Mouse (Mus musculus): ENCODE data around the gene Irf1. TPM values are rescaled to one million over a fixed set of nuclear protein-coding genes. Genes with fewer than 3 reads are reported as not detected.

Gene Irf1
- total RNA-seq, 2 experiments from 2014 or later, result 4.5 to 5.5 TPM

DNA sequence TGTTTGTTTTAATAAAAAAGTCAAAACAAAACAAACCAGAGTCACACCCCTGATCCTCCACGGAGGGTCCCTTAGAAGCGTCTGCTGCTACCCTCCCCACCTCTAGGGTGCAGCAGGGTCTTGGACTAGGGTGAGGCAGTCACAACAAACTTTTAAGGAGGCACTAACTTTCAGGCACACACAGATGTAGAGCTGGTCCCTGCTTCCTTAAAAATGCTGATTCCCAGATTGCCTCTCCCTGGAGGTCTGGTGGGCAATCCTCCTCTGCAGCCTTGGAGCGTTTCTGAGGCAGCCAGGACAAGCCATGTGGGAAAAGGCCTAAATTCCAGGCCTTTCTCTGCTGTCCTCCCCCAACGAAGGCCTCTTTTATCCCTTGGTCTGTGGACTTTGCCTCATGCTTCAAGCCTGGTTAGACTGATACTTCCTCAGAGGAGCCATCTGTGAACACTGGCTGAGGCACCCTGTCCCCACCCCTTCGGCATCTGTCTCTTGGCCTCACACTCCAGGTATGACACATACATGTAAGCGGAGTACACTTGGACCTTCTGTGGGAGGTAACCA, 10.9 kb upstream of the Irf1 start:
- no peak for DNase-seq (ENCODE audit: low spot score in 2 of 2)
- intact Hi-C loops (cut with DNase I), result loop anchor here (2.0 kb wide), 1 partner anchor 92 kb away; no protein-coding TSS in a partner anchor

DNA sequence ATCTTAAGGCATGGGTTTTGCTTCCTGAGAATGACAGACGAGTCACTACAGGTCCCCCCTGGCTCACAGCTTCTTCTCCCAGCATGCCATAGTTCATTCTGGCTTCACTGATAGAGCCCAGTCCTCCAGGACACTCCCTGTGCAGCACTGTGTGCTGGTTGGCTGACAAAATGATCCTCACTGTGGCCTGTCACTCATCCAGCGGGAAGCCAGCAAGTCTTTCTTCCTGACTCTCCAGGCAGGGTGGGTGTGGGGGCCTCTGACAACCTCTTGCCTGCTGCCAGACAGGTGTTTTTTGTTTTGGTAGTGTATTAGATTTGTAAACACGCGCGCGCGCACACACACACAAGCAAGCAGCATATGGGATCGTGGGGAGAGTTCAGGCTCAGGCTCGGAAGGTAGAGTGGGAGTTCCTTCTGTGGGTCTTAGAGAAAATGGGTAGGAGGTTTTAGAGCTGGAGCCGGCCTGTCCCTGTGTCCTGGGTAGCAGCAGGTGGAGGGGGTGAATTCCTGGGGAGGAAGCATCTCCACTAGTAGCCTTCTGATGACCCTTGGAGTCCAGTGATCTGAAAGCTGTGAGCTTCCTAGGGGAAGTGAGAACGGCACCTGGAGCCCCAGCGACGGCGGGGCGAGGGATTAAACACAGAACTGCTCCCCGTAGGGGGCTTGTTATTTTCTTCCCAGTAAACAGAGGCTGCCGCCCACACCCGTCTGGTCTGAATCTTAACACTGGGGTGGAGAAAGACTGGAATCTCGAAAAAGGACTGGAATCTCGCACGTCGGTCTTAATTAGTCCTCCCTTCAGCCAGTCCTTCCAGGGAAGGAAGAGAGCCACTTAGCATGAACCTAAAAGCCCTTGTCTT, 10.0 kb upstream of the Irf1 start:
- no peak for DNase-seq (ENCODE audit: low spot score in 2 of 2)
- intact Hi-C loops (cut with DNase I), result loop anchor here (2.0 kb wide), 1 partner anchor 91 kb away; no protein-coding TSS in a partner anchor

DNA sequence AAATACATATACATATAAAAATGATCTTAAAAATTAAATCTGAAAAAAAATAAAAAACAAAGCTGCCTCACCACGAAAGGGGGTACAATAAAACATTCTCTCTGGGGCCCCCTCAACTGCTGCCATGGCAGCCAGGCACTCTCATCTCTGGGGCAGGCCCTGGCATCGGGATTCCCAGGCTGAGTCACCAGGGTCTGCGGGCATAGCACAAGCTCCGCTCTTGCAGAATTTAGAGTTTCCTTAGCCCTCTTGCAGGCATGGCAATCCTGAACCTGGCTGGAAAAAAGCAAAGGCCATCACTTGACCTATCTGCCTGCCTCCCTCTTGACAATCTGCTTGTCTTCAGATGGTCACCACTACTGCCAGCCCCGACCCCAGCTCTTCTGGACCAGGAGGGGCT, 8.5 kb upstream of the Irf1 start:
- intact Hi-C loops (cut with DNase I), result no loop called here
- no peak for DNase-seq (ENCODE audit: low spot score in 2 of 2)

DNA sequence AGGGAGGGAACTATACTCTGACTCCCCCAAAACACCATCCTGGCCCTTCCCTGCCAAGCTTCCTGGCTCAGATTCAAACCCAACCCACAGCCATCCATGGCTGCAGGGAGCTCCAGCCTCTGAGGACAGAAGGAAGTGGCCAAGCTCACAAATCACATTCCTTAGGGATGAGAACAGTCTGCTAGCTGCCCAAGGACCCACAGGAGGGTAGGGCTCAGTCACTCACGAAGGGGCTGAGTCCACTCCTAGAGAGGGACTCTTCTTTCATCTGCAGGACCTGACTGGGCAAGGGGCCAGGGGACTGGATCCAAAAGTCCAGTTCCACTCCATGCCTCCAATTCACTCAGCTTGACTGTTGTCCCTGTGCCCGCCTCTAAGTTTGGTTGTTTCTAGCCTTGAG, 8.0 kb upstream of the Irf1 start:
- DNase-seq (ENCODE audit: low spot score in 2 of 2), result peak in 1 of 2 experiments; percentile 38
- intact Hi-C loops (cut with DNase I), result no loop called here

DNA sequence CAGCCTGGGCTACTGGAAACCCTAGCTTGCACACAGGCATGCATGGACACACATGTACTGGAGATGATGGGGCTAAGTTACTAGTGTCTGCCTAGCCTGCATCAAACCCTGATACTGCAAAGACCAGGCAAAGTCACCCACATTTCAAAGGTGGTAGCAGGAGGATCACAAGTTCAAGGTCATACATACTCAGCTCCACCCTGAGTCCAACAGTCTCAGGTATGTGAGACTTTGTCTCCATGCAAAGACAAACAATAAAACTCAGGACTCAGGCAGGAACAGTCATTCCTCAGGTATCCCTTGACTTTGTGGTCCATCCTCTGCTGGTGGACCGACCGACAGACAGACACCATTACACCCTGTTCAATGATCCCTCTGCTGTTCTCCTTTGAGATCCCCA, 7.4 kb upstream of the Irf1 start:
- no peak for DNase-seq (ENCODE audit: low spot score in 2 of 2)
- intact Hi-C loops (cut with DNase I), result no loop called here

DNA sequence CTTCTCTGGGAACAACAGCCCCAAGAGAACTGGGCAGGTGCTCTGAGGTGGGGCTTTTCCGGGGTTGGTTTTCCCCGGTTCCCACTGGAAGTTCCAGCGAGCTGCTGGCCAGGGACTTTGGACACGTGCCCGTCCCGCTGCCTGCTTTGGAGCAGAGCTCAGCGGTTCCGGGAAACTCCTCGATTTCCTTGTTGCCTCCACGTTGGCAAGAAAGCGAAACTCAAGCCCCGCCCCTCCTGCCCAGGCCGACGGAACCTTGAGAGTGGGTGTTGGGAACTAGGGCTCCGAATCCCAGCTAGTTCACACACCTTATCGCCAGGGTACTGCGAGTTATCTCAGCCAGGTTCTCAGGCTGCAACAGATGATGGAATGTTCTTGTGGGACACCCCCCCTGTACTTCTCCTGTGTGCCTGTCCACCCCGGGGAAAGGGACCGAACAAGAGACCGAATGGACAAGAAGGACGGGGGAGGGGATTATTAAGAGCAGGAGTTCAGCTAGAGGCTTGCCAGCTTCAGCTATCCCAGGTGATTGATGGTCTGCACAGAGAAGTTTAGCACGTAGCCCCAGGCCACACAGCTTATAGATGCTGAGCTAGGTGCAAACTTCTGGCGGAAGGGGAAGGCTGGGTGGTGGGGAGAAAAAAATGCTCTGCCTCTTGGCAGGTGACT, 6.9 kb upstream of the Irf1 start:
- DNase-seq (ENCODE audit: low spot score in 2 of 2), result peak in 1 of 2 experiments; percentile 50
- intact Hi-C loops (cut with DNase I), result no loop called here

DNA sequence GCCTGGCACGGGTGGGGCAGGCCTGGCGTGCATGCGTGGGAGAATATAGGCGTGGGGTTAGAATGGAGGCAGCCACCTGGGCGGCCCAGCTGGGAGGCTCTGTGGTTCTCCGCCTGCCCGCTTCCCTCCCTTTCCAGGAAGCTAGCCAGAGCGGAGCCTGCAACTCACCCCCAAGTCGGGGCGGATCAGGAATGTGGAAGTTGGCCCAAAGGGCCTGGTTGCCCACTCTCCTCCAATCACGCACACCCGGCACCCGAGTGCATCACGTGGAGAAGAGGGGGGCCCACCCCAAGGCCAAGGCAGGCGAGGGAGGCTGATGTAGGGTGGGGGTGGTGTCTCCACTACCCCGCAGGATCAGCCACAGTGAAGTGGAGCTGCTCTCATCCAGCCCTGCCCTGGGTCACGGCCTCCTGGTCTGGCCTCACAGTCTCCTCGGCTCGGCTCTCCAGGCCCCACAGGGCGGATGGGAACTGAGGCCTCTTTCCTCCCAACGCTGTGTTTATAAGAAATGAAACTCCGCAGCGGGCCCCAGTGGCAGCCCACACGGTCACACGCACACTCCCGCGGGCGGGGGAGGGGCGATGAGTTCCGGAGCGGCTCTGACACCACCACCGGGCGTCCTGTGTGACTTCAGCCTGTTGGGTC, 6.2 kb upstream of the Irf1 start:
- intact Hi-C loops (cut with DNase I), result no loop called here
- DNase-seq (ENCODE audit: low spot score in 2 of 2), result peak; percentile 70 to 90

DNA sequence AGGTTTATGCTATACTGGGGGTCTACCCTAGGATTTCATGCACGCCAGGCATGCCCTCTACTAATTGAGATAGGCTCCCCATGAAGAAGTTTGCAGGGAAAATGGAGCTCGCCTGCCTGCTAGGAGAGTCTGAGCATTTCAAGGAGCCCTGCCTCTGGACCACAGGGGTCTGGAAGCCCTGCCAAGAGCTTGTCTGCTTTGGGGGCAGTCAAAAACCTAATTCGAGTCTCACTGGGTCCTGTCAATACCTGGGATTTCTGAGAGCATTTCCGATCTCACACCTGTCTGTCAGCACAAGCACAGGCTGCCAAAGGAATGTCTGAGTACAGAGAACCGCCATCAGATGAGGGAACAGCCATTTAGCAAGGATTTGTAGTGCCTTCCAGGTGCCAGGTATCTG, 5.2 kb upstream of the Irf1 start:
- intact Hi-C loops (cut with DNase I), result no loop called here

DNA sequence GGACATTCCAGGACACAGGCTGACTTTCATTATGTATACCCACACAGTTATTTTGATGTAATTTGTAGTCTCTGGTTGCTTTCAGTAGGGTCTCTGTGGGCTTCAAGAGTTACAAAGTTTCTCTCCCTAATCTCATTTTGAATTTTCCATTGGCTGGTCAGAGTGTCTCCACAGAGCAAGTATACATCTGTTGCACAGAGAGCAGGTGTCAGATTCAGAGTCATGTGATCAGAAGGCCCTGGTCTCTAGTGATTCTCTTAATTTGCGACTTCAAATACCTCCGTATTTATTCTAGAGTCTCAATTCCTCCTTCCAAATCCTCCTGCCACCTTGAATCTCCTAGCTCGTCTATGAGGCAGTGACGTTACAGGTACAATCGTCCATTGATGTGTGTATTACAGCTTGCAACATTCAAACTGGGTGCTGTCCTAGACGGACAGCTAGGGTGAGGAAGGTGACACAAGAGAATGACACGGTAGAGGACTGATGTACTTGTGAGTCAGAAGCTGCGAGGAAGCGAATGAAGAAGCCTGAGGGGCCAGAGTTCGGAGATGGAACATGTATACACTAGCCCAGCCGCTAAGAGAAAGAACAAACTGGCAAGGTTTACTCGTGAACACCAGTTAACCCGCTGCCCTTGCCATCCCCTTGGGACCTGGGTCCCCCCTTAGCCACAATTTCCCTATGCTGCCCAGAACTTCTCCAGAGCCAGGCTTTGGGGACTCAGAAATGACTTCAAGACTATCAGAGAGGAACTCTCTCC, 1.2 kb upstream of the Irf1 start:
- DNase-seq (ENCODE audit: low spot score in 2 of 2), result no peak
- intact Hi-C loops (cut with DNase I), result no loop called here

More for the DNA sequence above, 5.2 kb upstream of the Irf1 start:
- no peak for DNase-seq (ENCODE audit: low spot score in 2 of 2)

DNA sequence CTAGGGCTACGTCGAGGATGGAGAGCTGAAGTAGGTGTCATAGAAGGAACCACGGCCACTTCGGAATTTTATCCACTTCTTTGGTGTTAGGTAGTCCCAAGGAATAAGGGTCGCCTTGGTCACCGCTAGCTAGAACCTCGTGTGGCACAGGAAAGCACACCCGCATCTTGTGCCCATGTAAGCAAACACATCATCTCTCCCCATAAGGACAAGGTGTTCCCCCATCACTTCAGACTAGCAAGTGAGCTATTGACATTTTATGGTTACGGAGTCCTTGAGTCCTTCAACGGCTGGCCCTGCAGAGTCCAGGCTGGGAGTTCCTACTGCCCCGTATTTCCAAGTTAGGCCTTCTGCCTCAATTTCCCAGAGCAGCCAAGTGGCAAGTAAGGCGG, 633 bp upstream of the Irf1 start:
- no peak for DNase-seq (ENCODE audit: low spot score in 2 of 2)
- intact Hi-C loops (cut with DNase I), result no loop called here

DNA sequence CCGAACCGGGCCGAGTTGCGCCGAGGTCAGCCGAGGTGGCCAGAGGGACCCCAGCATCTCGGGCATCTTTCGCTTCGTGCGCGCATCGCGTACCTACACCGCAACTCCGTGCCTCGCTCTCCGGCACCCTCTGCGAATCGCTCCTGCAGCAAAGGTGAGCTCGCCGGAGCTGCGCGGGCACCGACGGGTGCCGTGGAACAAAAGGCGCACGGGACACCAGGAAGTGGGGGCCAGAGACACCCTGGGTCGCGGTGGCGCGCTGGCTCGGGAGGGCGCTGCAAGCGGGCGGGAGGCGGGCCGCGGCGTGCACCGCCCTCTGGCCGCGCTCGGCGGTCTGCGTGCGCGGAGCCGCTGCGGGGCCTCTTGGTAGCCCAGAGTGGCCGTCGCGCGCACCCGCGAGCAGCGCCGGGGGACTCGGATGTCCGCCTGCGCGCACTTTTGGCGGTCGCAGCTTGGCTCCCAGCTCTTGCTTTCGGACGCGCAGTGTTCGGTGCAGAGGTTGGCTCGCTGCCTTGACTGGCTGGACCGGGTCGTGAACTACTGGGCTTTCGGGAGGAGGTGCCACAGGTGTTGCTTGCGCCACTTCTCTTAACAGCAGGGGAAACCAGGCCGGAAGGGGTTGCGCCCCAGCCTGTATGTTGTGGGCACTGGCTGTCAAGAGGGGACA, 444 bp downstream of the Irf1 start:
- intact Hi-C loops (cut with DNase I), result no loop called here
- peak; percentile 48 to 55 for DNase-seq (ENCODE audit: low spot score in 2 of 2)

DNA sequence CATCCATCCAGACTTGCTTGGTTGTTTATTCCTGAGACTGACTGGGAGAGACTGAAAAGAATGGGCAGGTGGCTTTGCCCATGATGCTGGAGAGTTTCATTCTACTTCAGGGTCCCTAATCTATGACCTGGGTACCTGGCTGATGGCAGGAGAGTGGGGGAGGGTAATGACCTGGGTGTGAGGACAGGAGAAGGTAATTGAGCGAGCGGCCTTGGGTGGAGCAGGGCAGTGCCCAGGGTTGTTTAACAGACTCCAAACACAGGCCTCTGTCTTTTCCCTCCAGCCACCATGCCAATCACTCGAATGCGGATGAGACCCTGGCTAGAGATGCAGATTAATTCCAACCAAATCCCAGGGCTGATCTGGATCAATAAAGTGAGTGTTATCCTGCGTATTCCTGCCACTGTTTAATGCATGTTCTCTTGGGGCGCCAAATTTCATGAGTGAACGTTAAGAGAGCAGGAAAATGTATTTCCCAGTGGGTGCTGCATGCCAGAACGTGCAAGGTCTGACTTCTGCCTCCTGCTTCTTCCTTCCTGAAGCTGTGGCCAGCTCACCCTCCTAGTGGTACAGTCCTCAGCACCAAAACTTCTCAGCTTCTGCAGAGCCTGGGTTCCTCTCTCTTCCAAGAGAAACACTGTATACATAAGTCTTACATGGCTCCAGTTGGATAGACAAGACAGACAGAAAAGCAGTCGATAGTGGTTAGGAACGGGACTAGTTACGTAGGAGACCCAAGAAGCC, 1.4 kb downstream of the Irf1 start:
- intact Hi-C loops (cut with DNase I), result no loop called here
- no peak for DNase-seq (ENCODE audit: low spot score in 2 of 2)

DNA sequence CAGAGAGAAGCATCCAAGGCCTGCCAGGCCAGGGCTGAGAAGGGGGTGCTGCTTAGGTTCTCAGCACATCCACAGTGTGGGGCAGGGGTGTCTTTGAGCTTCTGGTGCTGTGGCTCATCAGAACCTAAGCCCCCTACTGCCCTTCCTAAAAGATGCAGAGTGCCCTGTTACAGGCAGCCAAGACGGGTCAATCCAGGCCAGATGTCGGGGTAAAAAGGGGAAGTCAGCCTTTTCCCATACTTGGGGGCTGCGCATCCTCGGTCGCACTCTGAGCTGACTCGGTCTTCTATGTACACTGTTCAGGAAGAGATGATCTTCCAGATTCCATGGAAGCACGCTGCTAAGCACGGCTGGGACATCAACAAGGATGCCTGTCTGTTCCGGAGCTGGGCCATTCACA, 2.7 kb downstream of the Irf1 start:
- intact Hi-C loops (cut with DNase I), result no loop called here

DNA sequence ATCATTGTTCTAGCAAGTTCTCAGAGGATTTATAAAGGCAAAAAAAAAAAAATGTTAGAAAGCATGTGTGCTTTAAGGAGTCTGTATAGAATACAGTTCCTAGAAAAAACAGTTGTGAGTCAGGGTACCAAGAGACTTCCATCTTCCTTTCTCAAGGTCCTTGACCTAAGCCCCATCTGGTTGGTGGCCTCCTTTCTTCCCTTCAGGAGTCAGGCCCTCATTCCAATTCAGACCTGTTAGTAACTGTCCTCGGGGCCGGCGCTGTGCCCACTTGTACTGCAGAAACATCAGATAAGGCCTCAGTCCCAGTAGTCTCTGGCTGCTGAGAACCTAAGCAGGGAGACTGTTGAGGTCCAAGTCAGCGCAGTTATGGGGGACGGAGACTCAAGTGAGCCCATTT, 3.3 kb downstream of the Irf1 start, which contains the start of gene Gm17334:
Gene Gm17334 (minus strand): TSS at position 101 of the 400 bp plus-strand sequence.
- DNase-seq (ENCODE audit: low spot score in 2 of 2), result no peak
- intact Hi-C loops (cut with DNase I), result no loop called here

More for the DNA sequence above, 2.7 kb downstream of the Irf1 start:
- no peak for DNase-seq (ENCODE audit: low spot score in 2 of 2)

DNA sequence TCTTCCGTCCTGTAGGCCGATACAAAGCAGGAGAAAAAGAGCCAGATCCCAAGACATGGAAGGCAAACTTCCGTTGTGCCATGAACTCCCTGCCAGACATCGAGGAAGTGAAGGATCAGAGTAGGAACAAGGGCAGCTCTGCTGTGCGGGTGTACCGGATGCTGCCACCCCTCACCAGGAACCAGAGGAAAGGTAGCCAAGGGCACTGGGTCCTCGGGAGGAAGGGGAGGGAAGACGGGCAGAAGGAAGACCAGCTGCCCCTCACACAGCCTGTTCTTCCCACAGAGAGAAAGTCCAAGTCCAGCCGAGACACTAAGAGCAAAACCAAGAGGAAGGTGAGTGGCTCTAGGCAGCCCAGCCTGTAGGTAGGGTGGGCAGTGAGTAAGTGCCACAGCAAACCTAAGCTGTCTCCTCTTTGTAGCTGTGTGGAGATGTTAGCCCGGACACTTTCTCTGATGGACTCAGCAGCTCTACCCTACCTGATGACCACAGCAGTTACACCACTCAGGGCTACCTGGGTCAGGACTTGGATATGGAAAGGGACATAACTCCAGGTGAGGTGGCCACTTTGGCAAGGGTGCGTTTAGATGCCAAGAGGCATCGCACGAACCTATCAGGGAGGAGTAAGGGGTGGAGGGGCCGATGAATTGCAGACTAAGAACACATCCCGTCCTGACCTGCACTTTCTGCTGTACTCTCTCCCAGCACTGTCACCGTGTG, 4.0 kb downstream of the Irf1 start:
- no peak for DNase-seq (ENCODE audit: low spot score in 2 of 2)
- intact Hi-C loops (cut with DNase I), result no loop called here

DNA sequence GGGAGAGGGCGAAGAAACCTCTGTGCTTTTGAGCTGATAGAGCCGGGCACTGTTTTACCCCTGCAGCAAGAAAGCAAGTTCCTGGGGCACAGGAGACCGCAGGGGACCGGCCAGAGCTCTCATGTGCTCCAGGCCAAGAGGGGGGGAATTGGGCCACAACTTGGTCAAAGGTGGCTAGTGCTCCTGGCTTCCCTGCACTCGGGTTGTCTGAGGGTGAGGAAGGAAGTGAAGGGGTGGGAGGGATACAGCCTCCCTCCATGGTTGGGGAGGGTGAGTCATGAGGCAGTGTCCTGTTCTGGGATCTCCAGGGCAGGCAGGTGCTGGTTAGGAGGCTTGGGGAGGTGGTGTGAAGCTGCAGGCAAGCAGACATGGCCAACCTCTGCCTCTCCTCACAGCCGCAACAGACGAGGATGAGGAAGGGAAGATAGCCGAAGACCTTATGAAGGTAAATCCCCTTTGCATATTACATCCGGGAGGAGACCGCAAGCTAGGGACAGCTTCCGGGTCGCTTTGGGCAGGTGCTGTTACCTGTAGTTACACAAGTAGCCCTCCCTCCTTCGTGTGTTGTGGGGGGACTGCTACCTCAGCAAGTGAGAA, 4.9 kb downstream of the Irf1 start:
- DNase-seq (ENCODE audit: low spot score in 2 of 2), result no peak
- intact Hi-C loops (cut with DNase I), result no loop called here

DNA sequence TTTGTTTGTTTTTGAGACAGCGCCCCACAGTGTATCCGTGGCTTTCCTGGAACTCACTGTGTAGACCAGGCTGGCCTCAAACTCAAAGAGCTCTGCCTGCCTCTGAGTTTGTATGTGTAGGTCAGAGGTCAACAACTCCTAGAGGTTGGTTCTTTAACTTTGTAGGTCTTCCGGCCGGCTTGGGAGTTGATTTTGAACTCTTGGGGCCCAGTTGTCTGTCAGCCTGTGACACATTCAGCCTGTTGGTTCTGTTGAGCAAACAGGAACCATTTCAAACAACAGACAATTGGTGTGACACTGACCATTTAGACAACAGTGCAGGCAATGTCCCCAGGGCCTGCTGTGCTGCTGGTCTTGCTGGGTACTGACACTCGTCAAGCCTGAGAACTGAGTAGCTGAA, 7.9 kb downstream of the Irf1 start:
- intact Hi-C loops (cut with DNase I), result no loop called here
- no peak for DNase-seq (ENCODE audit: low spot score in 2 of 2)

Data from left cerebral cortex, postnatal 14 days (tissue).